8 mouse cellular contexts compared by ENCODE assay signal in genomic region chr17:25578920-25579319, GRCm38 (mm10). TPM values are rescaled to one million over a fixed set of nuclear protein-coding genes. Genes with fewer than 3 reads are reported as not detected.
DNase-seq lines count a peak whose midpoint lies in the region; ATAC-seq lines count a peak whose summit lies in the region.

Lmf1 (plus strand) TSS chr17:25579085.

- H3K9me3 ChIP-seq in forebrain, embryonic 10.5 days = no peaks in the 10 kb centered on the region
- no peaks in the 10 kb centered on the region for H3K9me3 ChIP-seq in heart, embryonic 15.5 days (replicated peaks)
- H3K9me3 ChIP-seq in liver, embryonic 15.5 days (replicated peaks) = no peaks in the 10 kb centered on the region
- H3K9me3 ChIP-seq in neural tube, embryonic 12.5 days = no peaks in the 10 kb centered on the region

- H3K27ac ChIP-seq in forebrain, embryonic 10.5 days = peak within 1 kb of the TSS; percentile 93
- H3K27ac ChIP-seq in heart, embryonic 15.5 days = peak within 1 kb of the TSS; percentile 83
- peak within 1 kb of the TSS; percentile 62 for H3K27ac ChIP-seq in liver, embryonic 15.5 days (replicated peaks)
- H3K27ac ChIP-seq in neural tube, embryonic 12.5 days = no peak within 1 kb of the TSS

- H3K4me2 ChIP-seq in heart, embryonic 15.5 days = peak within 1 kb of the TSS; percentile 86
- peak within 1 kb of the TSS; percentile 92 for H3K4me2 ChIP-seq in liver, embryonic 15.5 days
- H3K4me2 ChIP-seq in neural tube, embryonic 12.5 days (replicated peaks) = peak within 1 kb of the TSS; percentile 73

- peaks cover 52% of the 10 kb centered on the region for H3K4me1 ChIP-seq in forebrain, embryonic 10.5 days
- peaks cover 42% of the 10 kb centered on the region for H3K4me1 ChIP-seq in heart, embryonic 15.5 days (replicated peaks)
- peaks cover 35% of the 10 kb centered on the region for H3K4me1 ChIP-seq in liver, embryonic 15.5 days (replicated peaks)
- peaks cover 24% of the 10 kb centered on the region; the same call in 1 of the 2 replicates for H3K4me1 ChIP-seq in neural tube, embryonic 12.5 days

- H3K36me3 ChIP-seq in forebrain, embryonic 10.5 days (replicated peaks) = 0 out of 2 replicates have a peak, but pooled peaks cover 5% of the 10 kb centered on the region
- H3K36me3 ChIP-seq in heart, embryonic 15.5 days = no peaks in the 10 kb centered on the region
- no peaks in the 10 kb centered on the region for H3K36me3 ChIP-seq in liver, embryonic 15.5 days (replicated peaks)
- H3K36me3 ChIP-seq in neural tube, embryonic 12.5 days = no peaks in the 10 kb centered on the region

- under 1% methylated on average over 31 of the region's 31 CpGs for WGBS in forebrain, embryonic 10.5 days
- WGBS in heart, embryonic 15.5 days = under 1% methylated on average over 31 of the region's 31 CpGs
- WGBS in liver, embryonic 15.5 days (ENCODE audit: insufficient replicate concordance) = 0% methylated on average over 31 of the region's 31 CpGs
- under 1% methylated on average over 31 of the region's 31 CpGs for WGBS in neural tube, embryonic 12.5 days

- ATAC-seq in heart, embryonic 15.5 days (replicated peaks; ENCODE audit: insufficient number of reproducible peaks, insufficient read depth, low FRiP score, low read depth) = peak; percentile 95
- peak; percentile 93 for ATAC-seq in liver, embryonic 15.5 days (ENCODE audit: insufficient read depth)
- peak; percentile 97 for ATAC-seq in neural tube, embryonic 12.5 days (ENCODE audit: low FRiP score, low read depth)

- peaks cover 30% of the 10 kb centered on the region for H3K27me3 ChIP-seq in forebrain, embryonic 10.5 days (ENCODE audit: poor library complexity, severe bottlenecking)
- H3K27me3 ChIP-seq in heart, embryonic 15.5 days = no peaks in the 10 kb centered on the region
- peaks cover 31% of the 10 kb centered on the region for H3K27me3 ChIP-seq in liver, embryonic 15.5 days
- H3K27me3 ChIP-seq in neural tube, embryonic 12.5 days (replicated peaks) = no peaks in the 10 kb centered on the region

- H3K4me3 ChIP-seq in forebrain, embryonic 10.5 days = peak within 1 kb of the TSS; percentile 79
- H3K4me3 ChIP-seq in heart, embryonic 15.5 days = peak within 1 kb of the TSS; percentile 71
- H3K4me3 ChIP-seq in liver, embryonic 15.5 days (replicated peaks) = peak within 1 kb of the TSS; percentile 80
- peak within 1 kb of the TSS; percentile 69 for H3K4me3 ChIP-seq in neural tube, embryonic 12.5 days

- H3K9ac ChIP-seq in heart, embryonic 15.5 days = peak within 1 kb of the TSS; percentile 78
- peak within 1 kb of the TSS; percentile 72 for H3K9ac ChIP-seq in liver, embryonic 15.5 days
- peak within 1 kb of the TSS; percentile 76 for H3K9ac ChIP-seq in neural tube, embryonic 12.5 days

- peak; percentile 94 to 96 for DNase-seq in CD8-positive naive resting alpha-beta T cell, adult 2 months (ENCODE audit: low read depth in 2 of 2, low spot score in 2 of 2)
- peak; percentile 97 for DNase-seq in c-Kit-positive CD71-negative TER-119-negative erythroid progenitor cells, embryonic 14.5 days (ENCODE audit: low read depth)
- peak; percentile 96 for DNase-seq in forebrain, embryonic 10.5 days (ENCODE audit: extremely low spot score, low spot score)
- peak; percentile 98 to 99 for DNase-seq in kidney, postnatal 36 days
- peak; percentile 95 for DNase-seq in telencephalon, adult 2 months (ENCODE audit: low read depth, low spot score)

RNA-seq across cellular contexts. Expression of gene Lmf1, which starts in this region (rescaled TPM):
- 22.0 and 24.0 TPM in 2 replicates for polyA plus RNA-seq in forebrain, embryonic 10.5 days (2016; fragmentation: Nextera tagmentation; extraction: Ambion mirVana)
- polyA plus RNA-seq in heart, embryonic 15.5 days (2015; fragmentation: Nextera tagmentation; extraction: Ambion mirVana) = 33.0 and 34.7 TPM in 2 replicates
- polyA plus RNA-seq in liver, embryonic 15.5 days (2015; fragmentation: Nextera tagmentation; extraction: Ambion mirVana) = 10.1 and 13.0 TPM in 2 replicates
- 25.2 and 25.8 TPM in 2 replicates for polyA plus RNA-seq in neural tube, embryonic 12.5 days (2016; fragmentation: Nextera tagmentation; extraction: Ambion mirVana)
